In the genomic region with DNA sequence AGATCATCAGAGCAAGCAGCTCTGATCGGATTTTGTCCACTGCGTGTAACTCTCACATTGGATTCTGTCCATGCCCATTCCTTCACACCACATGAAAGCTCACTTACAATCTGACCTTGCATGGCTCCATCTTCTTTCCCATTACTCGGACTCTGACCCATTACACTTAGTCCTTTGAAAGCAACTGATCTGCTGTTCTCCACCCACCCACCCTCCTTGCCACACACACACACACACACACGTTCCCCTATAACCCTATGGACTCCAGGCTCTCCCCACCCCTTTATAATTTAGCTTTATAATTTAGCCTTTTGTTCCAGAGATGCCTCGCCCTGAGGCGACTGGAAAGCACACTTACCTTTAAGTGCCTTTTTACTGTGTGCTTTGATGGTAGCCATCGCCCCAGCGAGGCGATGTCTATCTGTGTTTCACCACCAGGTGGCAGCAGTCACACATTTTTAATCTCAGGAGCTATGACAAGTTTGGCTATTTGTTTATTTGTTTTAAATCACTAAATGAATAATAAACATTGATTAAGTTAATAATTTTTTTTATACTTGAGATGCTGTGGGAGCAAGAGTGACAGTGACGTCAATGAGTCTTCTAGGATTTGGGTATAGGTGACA, we compare ENCODE assay signal across 9 mouse cellular contexts.
DNase-seq lines count a peak whose midpoint lies in the region; ATAC-seq and TF ChIP-seq lines count a peak whose summit lies in the region.
"Had no signal": no experiment of that assay in that cellular context is flagged by ENCODE, and none has a peak within 500 bp of the region (broad histone marks: within the 10 kb centered on the region; RNA-seq: fewer than 3 reads in every experiment).

No protein-coding gene starts in this region.

- WGBS in lung, adult 2 months = 46% methylated on average over 10 of the region's 10 CpGs
- WGBS in midbrain, embryonic 11.5 days = 47% methylated on average over 10 of the region's 10 CpGs

- H3K27me3 ChIP-seq in midbrain, embryonic 11.5 days (ENCODE audit: control insufficient read depth, insufficient read depth, low read length) = no peaks in the 10 kb centered on the region
- H3K27me3 ChIP-seq: lung, embryonic 15.5 days had no signal

- H3K36me3 ChIP-seq in midbrain, embryonic 11.5 days (ENCODE audit: control insufficient read depth, insufficient read depth, low read length) = no peaks in the 10 kb centered on the region
- H3K36me3 ChIP-seq: lung, embryonic 15.5 days had no signal

- no peaks in the 10 kb centered on the region for H3K9me3 ChIP-seq in midbrain, embryonic 11.5 days (ENCODE audit: control insufficient read depth, low read length)
- H3K9me3 ChIP-seq: lung, embryonic 15.5 days had no signal

- no peaks in the 10 kb centered on the region for H3K4me1 ChIP-seq in lung, adult 2 months (ENCODE audit: control insufficient read depth, insufficient read depth, low read length)
- 0 out of 2 replicates have a peak, but pooled peaks cover 2% of the 10 kb centered on the region for H3K4me1 ChIP-seq in midbrain, embryonic 11.5 days (ENCODE audit: control insufficient read depth, insufficient read depth, low read length)
- H3K4me1 ChIP-seq: lung, embryonic 15.5 days had no signal

- H3K27ac ChIP-seq in midbrain, embryonic 11.5 days (ENCODE audit: low read depth, low read length) = no peak overlapping the region
- H3K27ac ChIP-seq: lung, embryonic 15.5 days had no signal

- DNase-seq in adrenal gland, postnatal 14 days = peak; percentile 54
- DNase-seq in adrenal gland, adult 2 months = no peak
- DNase-seq in lung, adult 2 months = peak; percentile 22
- no peak for DNase-seq in lung, postnatal 25 days (ENCODE audit: low spot score)
- DNase-seq in embryo, embryonic 10.5 days (ENCODE audit: low spot score) = peak; percentile 57
- DNase-seq in kidney, postnatal 10 days = peak; percentile 61
- peak; percentile 85 for DNase-seq in midbrain, embryonic 11.5 days (ENCODE audit: low spot score, missing footprints)
- DNase-seq in spleen, postnatal 4 days (ENCODE audit: low spot score in 2 of 2) = peak; percentile 21 to 73

- TF ChIP-seq POLR2A in lung, adult 2 months (IDR thresholded peaks at IDR 0.05; ENCODE audit: borderline replicate concordance, extremely low read depth, low read depth, low read length) = no peak

- peak; percentile 66 for TF ChIP-seq CTCF in lung, adult 2 months (IDR thresholded peaks at IDR 0.05; ENCODE audit: insufficient read depth, low read length)

- no peak overlapping the region for H3K4me2 ChIP-seq in midbrain, embryonic 11.5 days
- H3K4me2 ChIP-seq: lung, embryonic 15.5 days had no signal

- no peak overlapping the region for H3K4me3 ChIP-seq in lung, adult 2 months (replicated peaks; ENCODE audit: extremely low read depth, low read depth, low read length)
- no peak overlapping the region for H3K4me3 ChIP-seq in midbrain, embryonic 11.5 days (ENCODE audit: low read depth, low read length)
- H3K4me3 ChIP-seq: lung, embryonic 15.5 days had no signal

- H3K9ac ChIP-seq in midbrain, embryonic 11.5 days (ENCODE audit: low read length) = no peak overlapping the region
- H3K9ac ChIP-seq: lung, embryonic 15.5 days had no signal

- ATAC-seq in midbrain, embryonic 11.5 days (ENCODE audit: low FRiP score) = peak; percentile 31

Comparison
In these comparisons a context has a peak if more than half of its experiments do, and no peak if none do; other contexts are left out.
1. DNase-seq: peak in adrenal gland, postnatal 14 days (single experiment), lung, adult 2 months (single experiment), embryo, embryonic 10.5 days (single experiment), kidney, postnatal 10 days (single experiment), midbrain, embryonic 11.5 days (single experiment) and spleen, postnatal 4 days (2 of 2); none in adrenal gland, adult 2 months (single experiment) and lung, postnatal 25 days (single experiment).